Mouse (Mus musculus): ENCODE results near the gene Uvrag. TPM values are rescaled to one million over a fixed set of nuclear protein-coding genes. Genes with fewer than 3 reads are reported as not detected.
A peak's percentile ranks its signal among the peaks of the same experiment; 100 is the strongest.

Uvrag gene
- total RNA-seq, 2 experiments from 2014 or later: 18.4 to 25.0 TPM

DNA sequence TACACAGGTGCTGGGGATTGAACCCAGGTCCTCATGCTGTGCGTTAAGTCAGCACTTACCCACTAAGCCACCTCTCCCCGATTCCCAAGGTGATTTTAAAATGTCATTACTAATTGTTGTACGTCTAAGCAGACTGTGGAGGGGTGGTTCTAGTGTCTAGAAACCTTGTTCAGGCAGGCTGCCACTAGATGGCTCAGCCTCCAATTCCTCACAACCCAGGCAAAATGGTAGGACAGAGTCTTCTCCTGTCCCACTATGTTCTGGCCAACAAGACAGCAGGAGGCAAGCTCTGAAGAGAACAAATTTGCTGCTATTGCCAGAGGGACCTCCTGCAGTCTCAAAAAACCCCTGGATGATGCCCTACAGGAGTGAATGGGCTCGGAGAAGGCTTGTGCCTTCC lies 259.1 kb downstream of the Uvrag start:
- DNase-seq: no peak

- no peak for DNase-seq
Observed at GRCm38 (mm10) chr7:98879176-98879575, 261.8 kb downstream of the Uvrag start.

- no peak for DNase-seq
Observed at GRCm38 (mm10) chr7:98876119-98876518, 264.8 kb downstream of the Uvrag start.

DNA sequence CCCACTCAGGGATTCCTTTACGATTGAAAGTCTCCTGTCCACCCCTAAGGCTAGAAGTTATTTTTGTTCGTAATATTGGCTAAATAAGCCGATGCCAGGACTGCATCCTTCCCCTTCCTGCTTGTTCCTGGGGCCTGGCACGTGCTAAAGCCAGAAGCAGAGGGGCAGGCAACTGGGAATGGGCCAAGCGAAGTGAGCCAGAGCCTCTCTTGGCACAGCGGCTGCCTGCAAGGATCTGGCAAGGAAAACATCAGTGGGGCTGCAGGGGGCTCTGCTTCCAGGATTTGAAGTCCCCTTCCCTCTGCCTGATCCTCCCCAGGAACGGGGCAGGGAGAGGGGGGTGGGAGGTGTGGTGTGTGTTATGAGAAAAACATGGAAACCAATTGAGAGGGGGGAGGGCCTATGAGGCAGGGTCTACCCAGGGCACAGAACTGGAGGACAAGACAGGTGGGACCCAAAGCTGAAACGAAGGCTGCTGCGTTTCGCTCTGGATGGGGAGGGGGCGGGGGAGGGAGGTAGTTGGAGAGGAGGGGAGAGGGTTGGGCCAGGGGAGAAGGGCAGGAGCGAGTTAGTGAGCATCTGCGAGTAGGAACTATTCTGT lies 265.5 kb downstream of the Uvrag start:
- DNase-seq: no peak

DNA sequence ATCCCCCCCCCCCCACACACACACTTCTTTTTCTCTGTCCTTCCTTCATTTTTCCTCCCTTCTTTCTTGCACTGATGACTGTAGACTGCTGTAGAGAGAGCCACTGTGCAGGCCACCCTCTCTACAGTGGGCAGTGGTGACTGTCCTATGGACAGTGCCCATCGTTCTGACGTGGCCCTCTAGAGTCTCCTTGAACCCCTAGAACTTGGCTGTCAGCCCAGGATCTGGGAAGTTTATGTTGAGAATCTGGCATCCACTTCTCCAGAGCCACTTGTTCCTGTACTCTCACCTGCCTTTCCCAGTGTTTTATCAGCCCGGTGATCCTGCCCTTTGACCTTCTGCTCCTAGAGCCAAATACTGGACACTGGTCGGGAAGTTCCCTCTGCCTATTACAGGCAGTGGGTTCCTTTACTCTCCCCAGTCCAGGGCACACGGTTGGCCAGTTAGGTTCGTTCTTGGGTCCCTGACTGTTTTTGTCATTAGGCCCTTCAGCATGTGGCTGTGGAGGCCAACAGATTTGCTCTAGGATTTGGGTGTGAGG lies 266.5 kb downstream of the Uvrag start:
- no peak for DNase-seq

DNA sequence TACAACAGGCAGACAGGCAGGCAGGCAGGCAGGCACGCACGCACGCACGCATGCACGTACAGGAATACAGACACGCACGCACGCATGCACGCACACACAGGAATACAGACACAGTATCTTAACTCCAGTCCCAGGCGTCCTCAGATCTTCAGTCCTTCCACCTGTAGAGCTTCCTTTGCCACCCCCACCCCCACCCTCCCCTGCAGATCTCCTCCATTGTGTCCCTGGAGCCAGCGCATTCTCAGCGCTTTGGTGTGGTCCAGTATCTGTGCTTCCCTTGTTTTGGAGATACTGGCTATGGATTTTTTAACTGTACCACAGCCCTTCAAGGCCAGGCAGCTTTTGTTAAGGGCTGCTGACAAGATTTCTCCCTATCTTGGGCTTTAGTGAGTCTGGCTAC lies 267.6 kb downstream of the Uvrag start:
- DNase-seq: no peak

GRCm38 (mm10) chr7:98871882-98872281 lies 269.1 kb downstream of the Uvrag start:
- no peak for DNase-seq

GRCm38 (mm10) chr7:98870791-98871190 lies 270.1 kb downstream of the Uvrag start:
- peak; percentile 39 for DNase-seq

DNA sequence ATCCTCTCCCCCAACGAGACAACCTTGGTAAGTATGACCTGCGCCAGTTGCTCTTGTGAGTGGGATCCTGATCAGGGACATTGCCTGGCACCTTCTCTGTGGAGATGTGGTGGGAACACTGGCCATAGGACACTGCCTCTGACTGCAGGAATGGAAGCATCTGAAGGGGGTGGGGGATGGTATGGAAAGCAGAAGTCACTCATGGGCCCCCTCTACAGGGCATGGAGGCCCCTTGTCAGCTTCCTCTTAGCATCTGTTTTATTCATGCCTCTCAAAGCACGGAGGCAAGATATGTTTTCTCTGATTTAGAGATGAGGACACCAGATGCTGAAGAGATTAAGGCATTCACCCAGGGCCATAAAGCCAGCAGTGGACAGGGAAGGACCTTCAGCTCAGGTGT lies 271.9 kb downstream of the Uvrag start:
- no peak for DNase-seq

GRCm38 (mm10) chr7:98867794-98868150 lies 273.2 kb downstream of the Uvrag start:
- no peak for DNase-seq

DNA sequence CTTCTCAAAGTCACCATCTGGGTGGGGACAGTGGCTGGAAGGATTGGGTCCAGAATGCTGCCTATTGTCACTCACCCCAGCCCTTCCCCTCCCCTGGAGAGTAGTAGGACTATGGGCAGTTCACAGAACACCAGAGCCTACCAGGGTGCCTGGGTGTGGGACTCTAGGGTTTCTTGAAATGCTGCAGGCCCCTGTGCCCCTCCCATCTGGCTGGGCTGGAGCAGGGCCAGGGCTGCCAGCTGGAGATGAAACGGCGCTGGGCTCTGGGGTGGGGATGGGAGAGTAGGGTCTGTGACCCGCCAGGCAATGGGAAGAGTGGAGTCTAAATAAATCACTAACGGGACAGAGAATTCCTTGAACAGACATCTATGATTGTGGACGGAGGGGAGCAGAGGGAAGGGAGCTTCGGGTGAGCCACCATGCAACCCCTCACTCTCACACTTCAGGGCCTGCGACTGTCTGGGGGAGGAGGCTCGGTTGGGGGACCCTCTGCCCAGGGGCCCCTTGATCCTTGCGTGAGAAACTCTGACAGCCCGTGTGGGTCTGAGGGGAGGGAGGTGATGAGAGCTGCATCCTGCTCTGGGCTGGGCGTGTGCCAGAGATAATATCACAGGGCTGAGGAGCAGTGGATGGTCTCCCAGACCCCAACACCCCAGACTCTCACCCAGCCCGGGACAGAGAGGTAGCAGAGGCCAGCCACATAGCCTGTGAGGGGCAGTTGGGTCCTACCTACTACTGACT lies 273.7 kb downstream of the Uvrag start:
- DNase-seq: no peak

DNA sequence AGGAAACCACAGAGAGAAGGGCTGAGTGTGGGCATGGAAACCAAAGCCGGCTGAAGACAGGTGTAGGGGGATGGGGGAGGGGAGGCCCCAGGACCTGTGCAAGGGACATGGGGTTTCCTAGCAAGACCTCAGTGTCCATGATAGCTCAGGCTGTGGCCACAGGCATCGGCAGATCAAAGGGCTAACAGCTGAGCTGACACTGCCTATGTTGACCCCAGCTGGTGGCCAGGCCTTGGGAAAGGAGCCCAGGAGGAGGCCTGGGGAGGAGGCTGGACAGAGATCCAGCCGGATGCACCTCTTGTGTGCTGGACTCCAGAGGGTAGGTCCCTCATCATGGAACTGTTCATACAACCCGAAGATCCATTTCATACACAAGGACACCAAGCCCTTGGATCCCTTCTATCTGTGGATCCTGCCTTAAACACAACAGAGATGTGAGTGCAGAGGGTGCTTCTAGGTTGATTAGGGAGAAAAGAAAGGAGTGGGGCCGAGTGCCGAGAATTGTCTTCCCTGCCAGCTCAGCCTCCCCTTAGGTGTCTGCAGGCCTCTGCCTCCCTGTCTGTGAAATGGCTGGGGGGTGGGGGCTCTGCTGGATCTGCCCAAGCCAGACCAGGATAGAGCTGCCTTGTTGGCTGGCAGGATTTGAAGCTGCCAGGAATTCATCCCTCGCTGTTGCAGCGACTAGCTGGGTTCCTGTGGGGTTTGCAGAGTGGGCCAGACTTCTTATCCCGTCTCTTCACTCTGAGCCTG lies 276.8 kb downstream of the Uvrag start:
- DNase-seq: no peak

GRCm38 (mm10) chr7:98862994-98863393 lies 277.9 kb downstream of the Uvrag start:
- DNase-seq: no peak

GRCm38 (mm10) chr7:98861002-98861401 lies 279.9 kb downstream of the Uvrag start:
- DNase-seq: no peak

DNA sequence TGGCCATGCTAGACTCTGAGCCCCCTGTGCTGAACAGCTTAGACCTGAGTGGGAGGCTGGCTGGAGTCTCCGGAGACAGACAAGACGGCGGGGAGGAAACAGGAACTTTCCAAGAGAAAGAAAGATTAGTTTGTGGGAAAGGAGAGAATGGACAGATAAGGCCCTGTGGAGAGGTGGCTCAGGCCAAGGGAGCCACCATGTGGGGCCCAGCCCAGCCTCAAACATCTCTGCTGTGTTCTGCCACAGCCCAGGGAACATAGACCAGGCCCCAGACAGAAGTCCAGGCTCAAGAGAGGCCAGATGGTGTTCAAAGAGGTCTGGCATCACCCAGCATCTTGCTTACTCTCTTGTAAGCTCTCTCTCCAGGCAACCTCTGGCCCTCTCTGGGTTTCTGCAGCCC lies 283.8 kb downstream of the Uvrag start:
- DNase-seq: no peak

- no peak for DNase-seq
Observed at GRCm38 (mm10) chr7:98856128-98856527, 284.8 kb downstream of the Uvrag start.

DNA sequence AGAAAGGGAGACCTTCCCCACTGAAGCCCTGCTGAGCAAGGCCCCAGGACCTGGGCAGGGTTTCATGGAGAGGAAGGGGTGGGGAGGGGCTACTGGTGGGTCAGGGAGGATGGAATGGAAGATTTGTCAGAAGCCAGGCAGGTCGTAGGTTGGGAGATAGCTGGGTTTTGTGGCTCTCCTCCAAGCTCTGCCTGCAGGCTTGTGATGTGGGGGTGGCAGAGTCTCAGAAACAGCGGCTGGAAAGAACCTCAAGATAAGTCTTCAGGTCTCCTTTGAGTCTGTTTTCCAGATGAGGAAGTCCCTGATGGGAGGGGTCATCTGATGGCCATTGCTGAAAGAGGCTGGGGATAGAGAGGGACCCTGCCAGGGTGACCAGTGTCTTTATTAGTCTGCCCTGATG lies 285.6 kb downstream of the Uvrag start:
- DNase-seq: no peak

DNA sequence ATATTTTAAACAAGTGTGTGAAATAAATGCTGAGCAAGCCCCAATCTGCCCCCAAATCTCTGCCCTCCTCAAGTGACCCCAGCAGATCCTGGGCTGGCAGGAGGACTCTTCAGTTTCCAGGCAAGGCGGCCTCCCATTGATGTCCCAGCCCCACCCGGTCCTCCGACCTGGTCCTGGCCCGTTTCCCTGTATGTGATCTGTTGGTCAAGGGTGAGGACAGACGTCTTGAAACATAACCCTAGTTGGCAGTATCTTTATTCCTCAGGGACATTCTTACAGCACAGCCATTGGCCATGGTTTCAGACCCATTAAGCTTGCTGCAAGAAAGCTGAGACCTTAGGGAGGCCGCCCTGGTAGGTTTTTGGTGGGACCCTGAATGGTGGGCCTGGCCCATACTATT lies 287.1 kb downstream of the Uvrag start:
- peak; percentile 43 for DNase-seq

DNA sequence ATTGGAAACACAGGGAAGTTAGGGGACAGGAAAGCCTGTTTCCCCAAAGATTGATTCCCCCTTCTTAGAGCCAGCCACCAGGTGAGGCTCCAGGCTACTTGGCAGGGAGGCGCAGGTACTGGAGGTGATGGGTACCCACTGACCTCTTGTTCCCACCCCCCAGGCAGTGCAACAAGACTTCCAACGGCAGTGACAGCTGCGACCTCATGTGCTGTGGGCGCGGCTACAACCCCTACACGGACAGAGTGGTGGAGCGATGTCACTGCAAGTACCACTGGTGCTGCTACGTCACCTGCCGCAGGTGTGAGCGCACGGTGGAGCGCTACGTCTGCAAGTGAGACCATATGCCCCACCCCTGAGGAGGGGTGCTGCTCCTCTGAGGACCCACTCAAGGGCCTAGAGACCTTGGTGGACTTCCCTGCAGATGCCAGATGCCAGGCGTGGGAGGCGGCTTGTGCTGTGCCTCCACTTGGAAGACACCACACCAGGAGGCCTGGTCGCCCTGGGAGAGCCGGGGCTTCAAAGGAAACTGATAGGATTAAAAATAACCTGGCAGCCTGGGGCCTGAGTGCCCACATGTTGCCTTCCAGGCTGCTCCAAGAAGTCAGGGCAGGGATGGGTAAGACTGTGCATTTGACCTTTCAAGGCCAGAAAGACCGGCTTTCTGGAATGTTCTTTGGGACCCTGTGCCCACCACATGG lies 287.8 kb downstream of the Uvrag start:
- no peak for DNase-seq

DNA sequence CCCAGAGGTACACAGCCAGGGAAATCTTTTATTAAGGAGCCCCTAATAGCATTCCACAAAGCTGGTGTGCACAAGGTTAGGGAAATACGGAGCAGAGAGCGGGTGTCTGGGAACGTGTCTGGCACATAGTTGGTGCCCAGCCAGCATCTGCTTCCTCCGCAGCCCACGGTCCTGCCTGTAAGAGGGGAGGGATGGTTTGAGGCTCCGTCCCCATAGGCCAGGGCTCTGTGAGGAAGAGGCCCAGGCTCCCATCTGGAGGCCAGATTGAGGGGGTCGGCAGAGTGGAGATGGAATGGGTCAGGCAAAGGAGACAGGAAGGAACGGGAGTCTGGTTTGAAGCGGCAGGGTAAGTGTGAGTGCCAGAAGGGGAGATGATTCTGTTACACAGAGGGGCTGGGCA lies 289.7 kb downstream of the Uvrag start:
- no peak for DNase-seq

GRCm38 (mm10) chr7:98850388-98850787 lies 290.6 kb downstream of the Uvrag start:
- no peak for DNase-seq

GRCm38 (mm10) chr7:98848899-98849640 lies 291.9 kb downstream of the Uvrag start:
- DNase-seq: no peak

Measured in gastrocnemius, postnatal 10 days (tissue).